Mouse (Mus musculus) heart, embryonic 14.5 days (tissue): ENCODE results near the gene Gm3591. TPM values are rescaled to one million over a fixed set of nuclear protein-coding genes. Genes with fewer than 3 reads are reported as not detected.

Experiments used
- polyA plus RNA-seq: library from polyadenylated mRNA; unstranded; fragments of >200 nt; fragmentation: Nextera tagmentation; extraction: Ambion mirVana; gene quantifications from 2 replicates; pipeline ENCODE4 v1.2.1, GENCODE M21; 2014

Gm3591 gene
- polyA plus RNA-seq, 1 experiment from 2014 or later, result 6.5 TPM

Other genes starting within 250 kb of the Gm3591 start
- not detected in 2 replicates for gene Gm21560, start 193.2 kb downstream of the Gm3591 start, polyA plus RNA-seq
- 2.1 and 3.5 TPM in 2 replicates for gene Gm3411, start 125.2 kb downstream of the Gm3591 start, polyA plus RNA-seq
- gene Gm21103, start 107.6 kb downstream of the Gm3591 start, polyA plus RNA-seq, result 0.18 and 0.34 TPM in 2 replicates
- gene Gm3618, start 68.8 kb downstream of the Gm3591 start, polyA plus RNA-seq, result not detected in 2 replicates
- gene Gm16440, start 22.2 kb downstream of the Gm3591 start, polyA plus RNA-seq, result not detected in 2 replicates
- not detected in 2 replicates for gene Gm3594, start 32.1 kb upstream of the Gm3591 start, polyA plus RNA-seq
- gene Gm8356, start 124.8 kb upstream of the Gm3591 start, polyA plus RNA-seq, result not detected in 2 replicates
- 0.77 and 1.3 TPM in 2 replicates for gene Gm3629, start 178.1 kb upstream of the Gm3591 start, polyA plus RNA-seq
- gene Gm3460, start 209.9 kb upstream of the Gm3591 start, polyA plus RNA-seq, result not detected in 2 replicates